Comparison of ENCODE assay signal across 22 mouse cellular contexts in genomic region chr15:94732104-94732503, GRCm38 (mm10).
DNase-seq lines count a peak whose midpoint lies in the region; ATAC-seq lines count a peak whose summit lies in the region.
"Had no signal": no experiment of that assay in that cellular context is flagged by ENCODE, and none has a peak within 500 bp of the region (broad histone marks: within the 10 kb centered on the region; RNA-seq: fewer than 3 reads in every experiment).

No protein-coding gene starts in this region.

- H3K27me3 ChIP-seq in kidney, embryonic 15.5 days, result no peaks in the 10 kb centered on the region
- H3K27me3 ChIP-seq: embryonic facial prominence, embryonic 12.5 days; limb, embryonic 15.5 days; midbrain, embryonic 12.5 days had no signal

- no peak for ATAC-seq in kidney, embryonic 15.5 days (replicated peaks; ENCODE audit: low FRiP score)
- ATAC-seq in monocyte, adult 5-6 weeks (replicated peaks; ENCODE audit: insufficient number of reproducible peaks, low FRiP score, low TSS enrichment, poor library complexity, severe bottlenecking), result no peak
- ATAC-seq: hindbrain, postnatal 0 days; lung, postnatal 0 days had no signal

- 55% methylated on average over 4 of the region's 4 CpGs for WGBS in kidney, embryonic 15.5 days

- no peaks in the 10 kb centered on the region for H3K4me1 ChIP-seq in kidney, embryonic 15.5 days
- H3K4me1 ChIP-seq: embryonic facial prominence, embryonic 12.5 days; hindbrain, embryonic 10.5 days; limb, embryonic 15.5 days had no signal

- H3K4me3 ChIP-seq in kidney, embryonic 15.5 days (replicated peaks), result no peak overlapping the region
- H3K4me3 ChIP-seq: embryonic facial prominence, embryonic 12.5 days; erythroblast, embryonic 14.5 days; hindbrain, embryonic 10.5 days; limb, embryonic 15.5 days; midbrain, embryonic 12.5 days had no signal

- intact Hi-C loops in left cerebral cortex, postnatal 4 days (cut with DNase I), result no loop called here

- H3K27ac ChIP-seq in kidney, embryonic 15.5 days, result no peak overlapping the region
- H3K27ac ChIP-seq: embryonic facial prominence, embryonic 12.5 days; hindbrain, embryonic 10.5 days; hindbrain, postnatal 0 days; kidney, postnatal 0 days; limb, embryonic 15.5 days; midbrain, embryonic 12.5 days had no signal

- H3K9ac ChIP-seq in kidney, embryonic 15.5 days, result no peak overlapping the region
- H3K9ac ChIP-seq: embryonic facial prominence, embryonic 12.5 days; limb, embryonic 15.5 days; midbrain, embryonic 12.5 days had no signal

- DNase-seq in adrenal gland, adult 2 months, result peak; percentile 27
- no peak for DNase-seq in adrenal gland, adult 18-20 months (ENCODE audit: low spot score in 2 of 2)
- DNase-seq in left cerebral cortex, adult 11 months (ENCODE audit: low spot score), result peak; percentile 28
- no peak for DNase-seq in left cerebral cortex, postnatal 4 days
- DNase-seq in Muller cell, postnatal 12 days (ENCODE audit: inconsistent ontology term), result peak; percentile 79
- peak; percentile 29 to 60 for DNase-seq in layer of hippocampus, adult 18-20 months (ENCODE audit: low spot score in 2 of 2)
- DNase-seq: cerebellum, adult 2 months; gastrocnemius, postnatal 25 days; kidney, adult 11 months; spleen, adult 18-20 months; thymus, adult 18-20 months; thymus, postnatal 4 days had no signal

- H3K36me3 ChIP-seq in kidney, embryonic 15.5 days, result no peaks in the 10 kb centered on the region
- H3K36me3 ChIP-seq: embryonic facial prominence, embryonic 12.5 days; hindbrain, embryonic 10.5 days; limb, embryonic 15.5 days; midbrain, embryonic 12.5 days had no signal

- no peak overlapping the region for H3K4me2 ChIP-seq in kidney, embryonic 15.5 days
- H3K4me2 ChIP-seq: embryonic facial prominence, embryonic 12.5 days; limb, embryonic 15.5 days; midbrain, embryonic 12.5 days had no signal

- H3K9me3 ChIP-seq in kidney, embryonic 15.5 days (replicated peaks), result no peaks in the 10 kb centered on the region
- H3K9me3 ChIP-seq: embryonic facial prominence, embryonic 12.5 days; limb, embryonic 15.5 days; midbrain, embryonic 12.5 days had no signal

Comparison
In these comparisons a context has a peak if more than half of its experiments do, and no peak if none do; other contexts are left out.
1. DNase-seq: peak in adrenal gland, adult 2 months (single experiment), left cerebral cortex, adult 11 months (single experiment), Muller cell, postnatal 12 days (single experiment) and layer of hippocampus, adult 18-20 months (2 of 2); none in adrenal gland, adult 18-20 months (0 of 2) and left cerebral cortex, postnatal 4 days (single experiment).